Mouse (Mus musculus) midbrain, embryonic 15.5 days (tissue): ENCODE measurements around the gene Trim21. TPM values are rescaled to one million over a fixed set of nuclear protein-coding genes. Genes with fewer than 3 reads are reported as not detected.

ENCODE experiments used
- ATAC-seq: fragments of 200-750 bp; cut with Nextera tagmentation; replicated peaks from 2 replicates; pipeline ENCODE4 v1.8.0; 2017; ENCODE audit warnings: moderate TSS enrichment
- H3K27ac ChIP-seq: fragments of 300-500 bp; sonication (generic); 2 replicates; pipeline ENCODE4 v1.5.1; 2015; ENCODE audit warnings: mild to moderate bottlenecking, inconsistent platforms
- H3K27me3 ChIP-seq: fragments of 300-500 bp; sonication (generic); replicated peaks from 2 replicates; pipeline ENCODE4 v1.6.1; 2015; ENCODE audit warnings: inconsistent platforms
- H3K36me3 ChIP-seq: fragments of 300-500 bp; sonication (generic); replicated peaks from 2 replicates; pipeline ENCODE4 v1.6.1; 2015; ENCODE audit warnings: inconsistent platforms
- H3K4me1 ChIP-seq: fragments of 300-500 bp; sonication (generic); 2 replicates; pipeline ENCODE4 v1.6.1; 2015; ENCODE audit warnings: inconsistent platforms
- H3K4me2 ChIP-seq: fragments of 300-500 bp; sonication (generic); 2 replicates; pipeline ENCODE4 v1.6.1; 2015; ENCODE audit warnings: inconsistent platforms, mild to moderate bottlenecking, moderate library complexity
- H3K4me3 ChIP-seq: fragments of 300-500 bp; sonication (generic); 2 replicates; pipeline ENCODE4 v1.5.1; 2015; ENCODE audit warnings: mild to moderate bottlenecking, inconsistent platforms
- H3K9ac ChIP-seq: fragments of 300-500 bp; sonication (generic); 2 replicates; pipeline ENCODE4 v1.6.1; 2015; ENCODE audit warnings: mild to moderate bottlenecking, inconsistent platforms
- H3K9me3 ChIP-seq: fragments of 300-500 bp; sonication (generic); 2 replicates; pipeline ENCODE4 v1.6.1; 2016; ENCODE audit warnings: inconsistent platforms
- WGBS: fragments of 180-500 bp; shearing (Covaris S2); methylation state at CpG from one replicate; pipeline ENCODE4 v1.1.7; 2015; ENCODE audit warnings: mixed read lengths; 5-methylcytosine and 5-hydroxymethylcytosine counted together
- polyA plus RNA-seq: library from polyadenylated mRNA; unstranded; fragments of >200 nt; fragmentation: Nextera tagmentation; extraction: Ambion mirVana; gene quantifications from 2 replicates; pipeline ENCODE4 v1.2.1, GENCODE M21; 2015

Gene Trim21
- polyA plus RNA-seq = 0.28 TPM in 1 of 2 replicates, not detected in the other

DNA sequence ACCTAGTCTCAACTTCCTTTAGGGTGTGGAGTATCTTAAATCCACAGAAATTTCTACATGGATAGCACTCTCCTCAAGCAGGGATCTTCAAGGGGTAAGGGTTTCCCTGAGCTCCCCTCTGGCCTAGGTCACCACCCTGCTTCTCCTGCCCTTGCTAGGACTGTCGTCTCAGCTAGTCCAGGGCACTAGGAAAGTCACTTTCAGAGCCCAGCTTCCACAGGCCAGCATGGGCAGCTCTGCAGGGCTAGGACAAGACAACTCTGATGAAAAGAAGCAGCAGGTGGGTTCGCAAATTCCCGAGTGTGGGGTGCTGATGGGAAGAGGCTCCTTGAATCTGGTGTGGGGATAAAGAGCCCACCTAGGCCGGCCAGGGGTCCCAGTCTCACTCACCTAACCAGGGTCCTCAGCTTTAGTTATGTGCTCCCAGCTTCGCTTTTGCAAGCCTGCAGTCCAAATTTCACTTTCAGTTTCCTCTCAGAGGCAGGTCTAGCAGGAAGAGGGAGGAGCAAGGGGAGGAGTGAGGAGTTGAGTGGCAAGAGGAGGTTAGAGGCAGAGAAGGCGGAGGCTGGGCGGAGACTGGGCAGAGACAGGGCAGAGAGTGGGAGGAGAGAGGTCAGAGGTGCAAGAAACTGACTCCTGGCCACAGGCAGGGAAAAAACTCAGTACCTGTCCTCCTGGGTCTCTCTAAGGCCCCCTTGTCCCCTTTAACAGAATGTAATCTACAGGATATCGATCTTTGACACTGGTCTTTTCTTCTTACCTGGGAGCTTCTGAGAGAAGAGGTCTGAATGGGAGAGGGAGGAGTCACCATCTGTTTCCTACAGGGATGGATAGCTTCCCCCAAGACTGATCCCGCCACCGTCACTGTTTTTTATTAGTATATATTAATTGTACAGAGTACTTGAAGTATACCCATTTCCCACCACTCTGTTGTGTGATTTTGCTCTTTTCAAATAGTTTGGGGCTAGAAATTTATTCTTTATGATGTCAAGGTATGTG lies at the start of gene Trim21:
Trim21 (minus strand) TSS at position 488 of the 999 bp plus-strand sequence.
- H3K9me3 ChIP-seq = no peaks in the 10 kb centered on the region
- H3K4me2 ChIP-seq = peak within 1 kb of the TSS; percentile 19
- 0 out of 2 replicates have a peak, but pooled peaks have one; percentile 56 for ATAC-seq
- no peaks in the 10 kb centered on the region for H3K4me1 ChIP-seq
- WGBS = 27% methylated on average over 10 of the region's 10 CpGs
- no peak within 1 kb of the TSS for H3K27ac ChIP-seq
- H3K27me3 ChIP-seq = no peaks in the 10 kb centered on the region
- H3K4me3 ChIP-seq = peak within 1 kb of the TSS; percentile 20
- no peaks in the 10 kb centered on the region for H3K36me3 ChIP-seq
- no peak within 1 kb of the TSS for H3K9ac ChIP-seq

- Histone ChIP-seq H3K4me1 (no peaks in the 10 kb centered on the region), H3K9ac (no peak within 1 kb of the TSS), H3K4me2 (no peak within 1 kb of the TSS), H3K27ac (no peak within 1 kb of the TSS), H3K27me3 (no peaks in the 10 kb centered on the region), H3K4me3 (no peak within 1 kb of the TSS), H3K36me3 (no peaks in the 10 kb centered on the region), H3K9me3 (no peaks in the 10 kb centered on the region)
- WGBS = 93% methylated on average over 1 of the region's 1 CpGs
- ATAC-seq = no peak
Observed at GRCm38 (mm10) chr7:102597378-102598031, 32.2 kb upstream of the Trim21 start, which contains the start of gene Olfr552. Olfr552 (plus strand) TSS chr7:102597770.

DNA sequence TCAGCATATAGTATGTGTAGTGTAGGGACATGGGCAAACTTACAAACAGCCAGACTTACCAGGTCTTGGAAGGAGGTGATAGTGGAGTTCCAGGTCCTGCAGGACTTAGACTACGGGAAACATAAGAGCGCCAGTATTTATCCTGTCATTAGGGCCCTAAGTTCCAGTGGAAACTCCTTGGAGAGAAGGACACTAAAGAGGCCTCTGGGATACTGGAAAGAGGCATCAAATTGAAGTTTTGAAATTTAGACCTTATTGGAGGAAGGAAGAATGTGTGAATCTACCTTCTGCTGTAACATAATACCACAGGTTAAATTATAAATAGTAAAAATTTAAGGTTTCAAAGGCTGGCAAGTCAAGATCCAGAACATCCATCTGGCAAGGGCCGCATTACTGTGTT lies 26.5 kb upstream of the Trim21 start, which contains the start of gene Olfr551:
Olfr551 (minus strand) TSS at position 101 of the 400 bp plus-strand sequence.
- Histone ChIP-seq H3K9ac (no peak within 1 kb of the TSS), H3K4me3 (no peak within 1 kb of the TSS), H3K9me3 (no peaks in the 10 kb centered on the region), H3K27me3 (no peaks in the 10 kb centered on the region), H3K27ac (no peak within 1 kb of the TSS), H3K4me2 (no peak within 1 kb of the TSS), H3K36me3 (no peaks in the 10 kb centered on the region), H3K4me1 (no peaks in the 10 kb centered on the region)
- 90% methylated on average over 3 of the region's 3 CpGs for WGBS
- no peak for ATAC-seq

DNA sequence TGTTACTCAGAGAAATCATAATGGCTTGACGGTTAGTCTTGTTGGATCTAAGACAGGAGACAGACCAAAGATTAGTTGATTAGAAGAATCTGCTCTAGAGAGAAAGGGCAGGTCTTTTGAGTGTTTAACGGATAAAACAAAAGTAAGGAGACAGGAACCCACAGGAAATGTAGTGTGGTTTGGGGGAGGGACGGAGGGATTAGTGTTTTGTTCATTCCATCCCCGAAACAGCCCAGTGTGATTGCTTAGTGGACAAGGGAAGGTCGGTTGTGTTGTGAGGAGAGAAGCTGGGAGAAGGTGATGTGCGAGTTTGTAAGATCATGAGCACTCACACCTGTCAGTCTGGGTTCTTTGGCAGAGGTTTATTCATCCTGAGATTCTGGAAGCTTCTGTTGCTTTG lies 10.7 kb upstream of the Trim21 start:
- no peaks in the 10 kb centered on the region for H3K9me3 ChIP-seq
- no peaks in the 10 kb centered on the region for H3K36me3 ChIP-seq
- H3K27ac ChIP-seq = no peak overlapping the region
- H3K27me3 ChIP-seq = no peaks in the 10 kb centered on the region
- no peak overlapping the region for H3K4me3 ChIP-seq
- ATAC-seq = no peak
- 56% methylated on average over 6 of the region's 6 CpGs for WGBS
- H3K9ac ChIP-seq = no peak overlapping the region
- no peak overlapping the region for H3K4me2 ChIP-seq
- peaks cover 5% of the 10 kb centered on the region; the same call in 1 of the 2 replicates for H3K4me1 ChIP-seq

DNA sequence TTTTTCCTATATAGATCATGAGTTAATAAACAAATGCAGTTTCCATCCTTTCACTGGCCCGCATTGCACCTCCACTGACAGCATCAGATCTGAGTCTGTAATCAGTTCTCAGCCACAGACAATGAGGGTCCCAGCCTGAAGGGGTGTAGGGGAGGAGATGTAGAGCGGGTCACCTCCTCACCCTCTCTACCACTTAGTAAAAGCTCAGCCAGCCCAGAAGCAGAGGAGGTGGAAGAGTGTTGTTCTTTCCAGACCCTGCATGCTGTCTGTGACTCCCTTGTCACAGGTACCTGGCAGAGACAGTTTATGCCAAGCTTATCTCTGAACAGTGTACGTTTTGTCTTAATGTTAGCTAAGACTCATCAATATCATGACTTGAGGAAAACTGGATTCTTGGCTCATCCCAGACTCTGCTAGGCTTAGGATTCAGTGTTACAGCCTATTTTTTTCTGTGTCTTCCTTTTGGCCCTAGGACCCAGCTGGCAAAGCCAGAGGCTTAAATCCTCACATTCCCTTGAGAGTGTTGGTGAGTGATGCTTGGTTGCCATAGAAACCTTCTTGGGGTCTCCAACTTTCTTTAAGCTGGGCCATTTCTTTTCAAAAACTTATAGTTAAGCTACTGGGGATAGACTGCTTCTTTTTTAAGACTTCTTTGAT lies 8.0 kb upstream of the Trim21 start:
- peak; percentile 72 for ATAC-seq
- H3K36me3 ChIP-seq = no peaks in the 10 kb centered on the region
- 29% methylated on average over 3 of the region's 3 CpGs for WGBS
- H3K27ac ChIP-seq = no peak overlapping the region
- no peaks in the 10 kb centered on the region for H3K27me3 ChIP-seq
- peaks cover 5% of the 10 kb centered on the region; the same call in 1 of the 2 replicates for H3K4me1 ChIP-seq
- no peak overlapping the region for H3K4me3 ChIP-seq
- H3K9me3 ChIP-seq = no peaks in the 10 kb centered on the region
- no peak overlapping the region for H3K9ac ChIP-seq
- no peak overlapping the region for H3K4me2 ChIP-seq

GRCm38 (mm10) chr7:102571142-102571541 lies 5.9 kb upstream of the Trim21 start, which contains the start of gene Olfr550:
Olfr550 (plus strand) TSS chr7:102571442.
- Histone ChIP-seq H3K27ac (no peak within 1 kb of the TSS), H3K9me3 (no peaks in the 10 kb centered on the region), H3K36me3 (no peaks in the 10 kb centered on the region), H3K9ac (no peak within 1 kb of the TSS), H3K4me2 (no peak within 1 kb of the TSS), H3K4me3 (no peak within 1 kb of the TSS), H3K27me3 (no peaks in the 10 kb centered on the region), H3K4me1 (peaks cover 5% of the 10 kb centered on the region; the same call in 1 of the 2 replicates)
- 95% methylated on average over 8 of the region's 8 CpGs for WGBS
- ATAC-seq = no peak

DNA sequence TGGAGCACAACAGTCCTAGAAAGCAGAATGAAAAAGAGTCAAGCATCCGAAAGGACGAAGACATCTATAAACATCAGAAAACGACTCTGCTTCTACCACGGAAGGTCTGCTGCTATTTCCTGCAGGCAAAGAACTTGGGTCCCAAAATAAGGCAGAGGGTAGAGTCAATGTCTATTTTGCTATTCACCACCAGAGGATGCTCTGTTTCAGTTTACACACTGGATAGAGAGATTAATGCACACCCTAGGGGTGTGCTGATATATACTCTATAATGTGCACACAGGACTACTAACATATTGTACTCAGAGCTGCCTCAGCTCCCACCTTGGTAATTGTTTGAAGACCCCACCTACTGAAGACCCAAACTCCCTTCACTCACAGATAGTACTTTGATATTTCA lies 933 bp upstream of the Trim21 start:
- WGBS = 94% methylated on average over 4 of the region's 4 CpGs
- Histone ChIP-seq H3K27me3 (no peaks in the 10 kb centered on the region), H3K4me2 (no peak overlapping the region), H3K9ac (no peak overlapping the region), H3K9me3 (no peaks in the 10 kb centered on the region), H3K4me3 (no peak overlapping the region), H3K36me3 (no peaks in the 10 kb centered on the region), H3K4me1 (no peaks in the 10 kb centered on the region), H3K27ac (no peak overlapping the region)
- ATAC-seq = no peak

GRCm38 (mm10) chr7:102553279-102553678 lies 12.0 kb downstream of the Trim21 start:
- H3K4me3 ChIP-seq = no peak overlapping the region
- H3K9ac ChIP-seq = no peak overlapping the region
- no peak overlapping the region for H3K4me2 ChIP-seq
- WGBS = 86% methylated on average over 3 of the region's 3 CpGs
- H3K9me3 ChIP-seq = no peaks in the 10 kb centered on the region
- no peaks in the 10 kb centered on the region for H3K4me1 ChIP-seq
- no peaks in the 10 kb centered on the region for H3K36me3 ChIP-seq
- no peak overlapping the region for H3K27ac ChIP-seq
- H3K27me3 ChIP-seq = no peaks in the 10 kb centered on the region
- no peak for ATAC-seq

DNA sequence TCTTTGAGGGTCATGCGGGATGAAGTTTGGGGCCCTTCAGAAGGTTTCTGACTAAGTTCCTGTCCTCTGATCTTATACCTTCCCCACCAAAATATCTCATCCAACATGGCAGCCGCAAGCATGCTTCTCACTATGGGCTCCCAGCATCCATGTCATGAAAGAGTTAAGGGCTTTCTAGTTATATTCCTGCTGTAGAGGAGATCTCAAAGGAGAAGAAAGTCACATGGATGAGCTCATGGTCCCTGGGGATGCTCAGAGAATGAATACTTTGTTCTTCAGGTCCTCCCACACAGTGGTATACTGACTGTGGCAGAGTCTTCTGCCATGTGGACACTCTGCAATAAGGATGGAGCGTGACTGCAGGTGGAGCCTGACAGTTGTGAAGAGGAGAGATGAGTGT lies 15.7 kb downstream of the Trim21 start, which contains the start of gene Olfr549:
Olfr549 (plus strand) TSS at position 301 of the 400 bp plus-strand sequence.
- no peaks in the 10 kb centered on the region for H3K27me3 ChIP-seq
- no peaks in the 10 kb centered on the region for H3K4me1 ChIP-seq
- H3K9ac ChIP-seq = no peak within 1 kb of the TSS
- no peaks in the 10 kb centered on the region for H3K36me3 ChIP-seq
- 93% methylated on average over 3 of the region's 3 CpGs for WGBS
- H3K4me2 ChIP-seq = no peak within 1 kb of the TSS
- H3K4me3 ChIP-seq = no peak within 1 kb of the TSS
- ATAC-seq = no peak
- H3K9me3 ChIP-seq = no peaks in the 10 kb centered on the region
- no peak within 1 kb of the TSS for H3K27ac ChIP-seq

DNA sequence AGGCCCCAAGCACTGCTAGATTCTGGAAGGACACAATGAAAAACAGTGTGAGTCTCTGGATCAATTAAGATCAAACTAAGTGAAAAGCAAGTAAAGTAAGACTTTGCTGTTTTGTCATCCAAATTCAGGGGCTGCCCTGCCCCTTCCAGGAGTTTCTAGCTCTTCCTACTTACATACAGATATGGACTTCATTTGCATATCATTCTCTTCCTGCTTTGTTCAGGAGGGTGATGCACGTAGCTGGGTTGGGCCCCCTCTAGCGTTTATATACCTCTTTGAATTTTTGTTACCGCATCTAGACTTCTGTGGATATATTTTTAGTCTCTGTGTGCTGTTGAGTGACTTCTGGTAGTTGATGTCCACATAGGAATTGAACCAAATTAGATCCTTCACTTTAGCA lies 24.0 kb downstream of the Trim21 start:
- 62% methylated on average over 3 of the region's 3 CpGs for WGBS
- Histone ChIP-seq H3K4me3 (no peak overlapping the region), H3K27ac (no peak overlapping the region), H3K9ac (no peak overlapping the region), H3K4me2 (no peak overlapping the region), H3K9me3 (no peaks in the 10 kb centered on the region), H3K27me3 (no peaks in the 10 kb centered on the region), H3K4me1 (no peaks in the 10 kb centered on the region), H3K36me3 (no peaks in the 10 kb centered on the region)
- no peak for ATAC-seq

GRCm38 (mm10) chr7:102540596-102540995 lies 24.7 kb downstream of the Trim21 start, which contains the start of gene Olfr548-ps1:
Olfr548-ps1 (plus strand) TSS chr7:102540896.
- H3K9ac ChIP-seq = no peak within 1 kb of the TSS
- no peaks in the 10 kb centered on the region for H3K9me3 ChIP-seq
- no peak for ATAC-seq
- no peak within 1 kb of the TSS for H3K27ac ChIP-seq
- WGBS = 90% methylated on average over 2 of the region's 2 CpGs
- H3K4me3 ChIP-seq = no peak within 1 kb of the TSS
- no peaks in the 10 kb centered on the region for H3K4me1 ChIP-seq
- no peaks in the 10 kb centered on the region for H3K27me3 ChIP-seq
- H3K36me3 ChIP-seq = no peaks in the 10 kb centered on the region
- no peak within 1 kb of the TSS for H3K4me2 ChIP-seq

GRCm38 (mm10) chr7:102534449-102534848 lies 30.8 kb downstream of the Trim21 start, which contains the start of gene Olfr547:
Olfr547 (plus strand) TSS chr7:102534749.
- no peak within 1 kb of the TSS for H3K9ac ChIP-seq
- H3K4me3 ChIP-seq = no peak within 1 kb of the TSS
- H3K9me3 ChIP-seq = no peaks in the 10 kb centered on the region
- H3K4me1 ChIP-seq = no peaks in the 10 kb centered on the region
- no peak within 1 kb of the TSS for H3K4me2 ChIP-seq
- no peaks in the 10 kb centered on the region for H3K27me3 ChIP-seq
- no peak for ATAC-seq
- no peaks in the 10 kb centered on the region for H3K36me3 ChIP-seq
- no peak within 1 kb of the TSS for H3K27ac ChIP-seq
- 79% methylated on average over 1 of the region's 1 CpGs for WGBS
